ENCODE assay signal across 8 mouse cellular contexts in the genomic region with DNA sequence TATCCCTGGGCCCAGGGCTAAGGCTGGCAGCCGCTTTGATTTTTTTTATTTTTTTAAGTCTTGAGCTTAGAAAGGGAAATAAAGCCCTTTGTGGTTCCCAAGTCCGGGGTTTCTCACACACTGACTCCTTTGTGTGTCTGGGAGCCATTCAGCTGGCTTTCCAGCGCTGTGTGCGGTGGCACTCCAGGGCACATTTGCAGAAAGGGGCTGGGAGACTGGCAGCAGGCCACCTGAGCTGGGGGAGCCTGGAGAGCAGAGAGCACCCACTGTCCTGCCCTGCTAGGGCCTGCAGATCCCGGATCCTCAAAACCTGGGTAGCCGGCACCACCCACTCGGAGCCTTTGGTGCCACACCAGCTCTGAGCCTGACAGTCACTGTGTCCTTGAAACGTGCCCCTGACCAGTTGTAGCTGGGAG. TPM values are rescaled to one million over a fixed set of nuclear protein-coding genes. Genes with fewer than 3 reads are reported as not detected.
A peak's percentile ranks its signal among the peaks of the same experiment; 100 is the strongest.
DNase-seq lines count a peak whose midpoint lies in the region; ATAC-seq lines count a peak whose summit lies in the region.

No protein-coding gene starts in this region.

- 45% methylated on average over 8 of the region's 8 CpGs for WGBS in embryonic facial prominence, embryonic 10.5 days
- 35% methylated on average over 8 of the region's 8 CpGs for WGBS in neural tube, embryonic 14.5 days

- H3K4me1 ChIP-seq in embryonic facial prominence, embryonic 10.5 days, result peaks cover 89% of the 10 kb centered on the region
- H3K4me1 ChIP-seq in neural tube, embryonic 14.5 days (ENCODE audit: control insufficient read depth, insufficient read depth, low read length), result peaks cover 75% of the 10 kb centered on the region

- H3K27ac ChIP-seq in embryonic facial prominence, embryonic 10.5 days (replicated peaks), result peak overlapping the region; percentile 69
- H3K27ac ChIP-seq in neural tube, embryonic 14.5 days (ENCODE audit: low read depth, low read length), result peak overlapping the region; percentile 83

- peaks cover 4% of the 10 kb centered on the region; the same call in 1 of the 2 replicates for H3K36me3 ChIP-seq in embryonic facial prominence, embryonic 10.5 days (replicated peaks)
- H3K36me3 ChIP-seq in neural tube, embryonic 14.5 days (ENCODE audit: control insufficient read depth, insufficient read depth, low read length), result no peaks in the 10 kb centered on the region

- H3K9ac ChIP-seq in neural tube, embryonic 14.5 days (replicated peaks; ENCODE audit: low read depth, low read length), result 0 out of 2 replicates have a peak overlapping the region, but pooled peaks have one; percentile 21

- no peaks in the 10 kb centered on the region for H3K27me3 ChIP-seq in embryonic facial prominence, embryonic 10.5 days (replicated peaks; ENCODE audit: low read depth, poor library complexity, severe bottlenecking)
- no peaks in the 10 kb centered on the region for H3K27me3 ChIP-seq in neural tube, embryonic 14.5 days (ENCODE audit: control insufficient read depth, insufficient read depth, low read length)

- ATAC-seq in neural tube, embryonic 14.5 days (ENCODE audit: low read depth), result peak; percentile 53; the same call in 1 of the 2 replicates
- no peak for ATAC-seq in megakaryocyte, adult 5-6 weeks (ENCODE audit: poor library complexity, severe bottlenecking)

- H3K4me3 ChIP-seq in embryonic facial prominence, embryonic 10.5 days, result no peak overlapping the region
- H3K4me3 ChIP-seq in neural tube, embryonic 14.5 days (ENCODE audit: low read depth, low read length), result no peak overlapping the region

- no peak overlapping the region for H3K4me2 ChIP-seq in neural tube, embryonic 14.5 days (ENCODE audit: low read depth, low read length)

- H3K9me3 ChIP-seq in embryonic facial prominence, embryonic 10.5 days, result no peaks in the 10 kb centered on the region
- no peaks in the 10 kb centered on the region for H3K9me3 ChIP-seq in neural tube, embryonic 14.5 days (ENCODE audit: control insufficient read depth, low read length)

- DNase-seq in layer of hippocampus, adult 11-12 months (ENCODE audit: low spot score), result peak; percentile 62
- DNase-seq in layer of hippocampus, adult 9-10 months (ENCODE audit: low spot score), result no peak
- no peak for DNase-seq in embryonic facial prominence, embryonic 10.5 days (ENCODE audit: low spot score)
- peak; percentile 53 for DNase-seq in heart, postnatal 4 days
- peak; percentile 69 to 79 for DNase-seq in layer of hippocampus, adult 8-10 months (ENCODE audit: low spot score in 2 of 2)
- no peak for DNase-seq in gastrocnemius, adult 18-20 months (ENCODE audit: low spot score)

RNA-seq across cellular contexts. Expression of a gene that starts 28.8 kb away (rescaled TPM):
- 13.7 and 13.8 TPM in 2 replicates for polyA plus RNA-seq in embryonic facial prominence, embryonic 10.5 days (2016; fragmentation: Nextera tagmentation; extraction: Ambion mirVana)
- total RNA-seq in heart, postnatal 4 days (2021), result 10 to 100 TPM; 30.1 to 33.6 TPM
- 10 to 100 TPM; 24.1 to 30.9 (median 29.9) TPM for total RNA-seq in layer of hippocampus, adult 8-10 months (2022)
- 17.1 and 23.6 TPM in 2 replicates for polyA plus RNA-seq in neural tube, embryonic 14.5 days (2014; fragmentation: Nextera tagmentation; extraction: Ambion mirVana)
- total RNA-seq in megakaryocyte, adult 5-6 weeks (2015), result 11.5 and 13.1 TPM in 2 replicates
- 36.8 and 46.0 TPM in 2 replicates for total RNA-seq in megakaryocyte, adult 5-6 weeks (2017)
- 10 to 100 TPM in 1 of 2 experiments, 1 to 10 TPM in 1; 7.6 to 12.1 TPM for total RNA-seq in gastrocnemius, adult 18-20 months (2021)

RNA-seq across cellular contexts. Expression of a gene that starts 52.7 kb away (rescaled TPM):
- polyA plus RNA-seq in embryonic facial prominence, embryonic 10.5 days (2016; fragmentation: Nextera tagmentation; extraction: Ambion mirVana), result 1.2 and 1.5 TPM in 2 replicates
- total RNA-seq in heart, postnatal 4 days (2021), result 10 to 100 TPM; 20.0 to 21.3 TPM
- 1 to 10 TPM; 6.0 to 7.0 (median 6.6) TPM for total RNA-seq in layer of hippocampus, adult 8-10 months (2022)
- polyA plus RNA-seq in neural tube, embryonic 14.5 days (2014; fragmentation: Nextera tagmentation; extraction: Ambion mirVana), result 2.4 and 2.6 TPM in 2 replicates
- 1.0 and 1.2 TPM in 2 replicates for total RNA-seq in megakaryocyte, adult 5-6 weeks (2015)
- 1.2 and 4.4 TPM in 2 replicates for total RNA-seq in megakaryocyte, adult 5-6 weeks (2017)
- under 1 TPM; 0.24 to 0.32 TPM for total RNA-seq in gastrocnemius, adult 18-20 months (2021)

Comparison
In these comparisons a context has a peak if more than half of its experiments do, and no peak if none do; other contexts are left out.
1. DNase-seq: peak in layer of hippocampus, adult 11-12 months (single experiment), heart, postnatal 4 days (single experiment) and layer of hippocampus, adult 8-10 months (2 of 2); none in layer of hippocampus, adult 9-10 months (single experiment), embryonic facial prominence, embryonic 10.5 days (single experiment) and gastrocnemius, adult 18-20 months (single experiment).